Mouse (Mus musculus) cerebellum, adult 8-10 months (tissue): Measurements from ENCODE around the gene Xrcc5.

Source experiments
- DNase-seq: peaks from one replicate; pipeline ENCODE4 v3.0.0; 2022

Gene Xrcc5

DNA sequence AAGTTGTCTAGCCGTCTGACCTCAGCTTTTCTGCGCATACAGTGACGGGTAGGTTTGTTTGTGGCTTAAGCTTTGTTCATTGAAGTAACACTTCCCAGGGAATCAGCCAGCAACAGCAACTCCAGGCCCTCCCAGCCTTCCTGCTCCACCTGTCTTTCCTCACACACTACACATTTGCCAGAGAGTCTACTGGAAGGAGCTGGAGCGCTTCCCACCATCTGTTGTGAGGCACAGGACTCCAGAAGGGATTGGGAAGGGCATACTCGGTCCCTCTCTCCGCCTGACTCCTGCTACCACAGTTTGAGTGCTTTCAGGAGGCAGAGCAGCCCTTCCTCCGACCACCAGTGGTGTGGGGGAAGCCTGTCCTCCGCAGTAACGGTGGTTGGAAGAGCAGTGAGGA, 93.4 kb downstream of the Xrcc5 start:
- peak; percentile 86 for DNase-seq

DNA sequence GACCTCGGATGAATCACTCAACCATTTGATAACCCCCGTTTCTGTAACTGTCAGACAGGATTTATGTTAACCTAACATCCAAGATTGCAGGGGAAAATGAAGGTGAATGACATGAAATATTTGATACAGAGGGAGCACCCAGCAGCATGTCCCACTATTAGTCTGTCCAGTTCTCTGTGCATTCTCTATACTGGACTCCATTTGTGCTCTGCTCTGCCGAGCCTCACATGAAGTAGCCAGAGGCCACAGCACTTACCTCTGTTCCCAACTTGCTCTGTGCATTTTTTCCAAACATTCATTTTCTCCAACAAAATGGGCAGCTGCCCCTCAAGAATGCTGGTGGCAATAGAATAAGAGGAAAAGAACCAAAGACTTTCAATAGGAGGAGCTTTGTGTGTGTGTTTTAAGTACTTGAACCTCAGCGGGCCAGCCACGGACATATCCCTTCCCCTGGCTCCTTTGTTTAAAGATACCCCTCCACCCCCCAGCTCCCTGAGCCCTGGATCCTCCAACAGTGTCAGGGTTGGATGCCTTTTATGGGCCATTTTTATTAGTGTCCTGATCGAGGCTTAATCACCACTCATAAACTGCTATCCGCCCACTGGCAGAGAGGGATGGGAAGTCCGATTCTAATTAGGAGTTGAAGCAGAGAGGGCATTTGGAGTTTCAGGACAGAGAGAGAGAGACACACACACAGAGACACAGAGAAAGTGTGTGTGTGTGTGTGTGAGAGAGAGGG, 94.3 kb downstream of the Xrcc5 start:
- no peak for DNase-seq

DNA sequence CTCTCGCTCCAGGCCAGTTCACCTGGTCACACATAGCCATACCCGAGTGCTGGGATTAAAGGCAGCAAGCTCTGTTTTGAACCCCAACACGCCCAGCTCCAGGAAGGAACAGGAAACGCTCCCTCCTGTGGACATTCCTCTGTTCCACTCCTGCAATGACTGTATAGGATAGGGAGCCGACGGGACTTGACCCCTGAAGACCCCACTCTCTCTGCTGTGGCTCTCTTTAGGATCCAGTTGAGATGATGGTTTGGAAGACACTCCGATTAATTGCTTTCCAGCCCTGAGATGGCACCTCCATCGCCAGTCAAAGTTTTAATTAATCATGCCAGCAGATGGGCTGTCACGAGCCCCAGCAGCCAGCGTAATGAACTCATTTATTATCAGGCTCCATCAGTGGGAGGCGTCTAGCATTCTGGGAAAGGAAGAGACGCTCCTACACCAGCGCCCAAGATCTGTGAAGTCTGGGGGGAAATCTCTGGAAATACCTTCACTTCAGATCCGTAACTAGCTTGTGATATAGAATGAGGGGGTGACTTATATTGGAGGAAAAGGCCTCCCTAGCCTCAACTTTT, 99.4 kb downstream of the Xrcc5 start:
- DNase-seq: no peak

DNA sequence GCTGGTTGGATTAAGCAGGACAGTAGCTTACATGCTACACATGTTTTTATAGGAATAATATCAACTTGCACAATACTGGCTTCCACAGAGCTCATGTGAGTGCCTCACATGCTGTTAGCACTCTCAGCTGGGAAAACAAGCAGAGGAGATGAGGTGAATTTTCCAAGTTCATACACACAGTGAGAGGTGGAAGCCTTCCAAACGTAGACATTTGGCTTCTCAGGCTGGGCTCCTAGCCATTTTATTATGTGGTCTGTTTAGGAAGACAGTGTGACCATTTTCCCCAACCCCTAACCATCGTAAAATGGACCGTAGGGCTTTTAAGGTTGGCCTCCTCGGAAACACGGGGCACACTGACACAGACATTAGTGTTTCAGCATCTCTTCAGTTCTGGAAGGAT, 102.7 kb downstream of the Xrcc5 start:
- DNase-seq: peak; percentile 40

DNA sequence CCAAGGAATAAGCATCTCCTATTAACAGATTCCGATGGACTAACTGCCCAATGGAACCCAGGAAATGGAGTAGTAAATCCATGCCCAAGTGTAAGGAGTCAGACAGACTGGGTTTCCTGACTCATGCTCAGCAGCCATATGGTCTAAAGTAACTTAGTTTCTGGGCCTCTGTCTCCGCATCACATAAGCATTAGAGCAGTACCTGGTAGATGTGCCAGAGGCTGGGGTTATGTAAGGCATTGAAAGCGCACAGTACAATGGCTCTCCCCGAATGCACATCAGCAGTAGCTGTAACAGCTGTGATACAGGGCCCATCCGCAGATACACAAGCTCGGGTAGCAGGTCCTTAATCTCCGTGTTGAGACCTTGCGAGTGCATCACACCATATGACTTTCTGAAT, 103.9 kb downstream of the Xrcc5 start:
- no peak for DNase-seq

DNA sequence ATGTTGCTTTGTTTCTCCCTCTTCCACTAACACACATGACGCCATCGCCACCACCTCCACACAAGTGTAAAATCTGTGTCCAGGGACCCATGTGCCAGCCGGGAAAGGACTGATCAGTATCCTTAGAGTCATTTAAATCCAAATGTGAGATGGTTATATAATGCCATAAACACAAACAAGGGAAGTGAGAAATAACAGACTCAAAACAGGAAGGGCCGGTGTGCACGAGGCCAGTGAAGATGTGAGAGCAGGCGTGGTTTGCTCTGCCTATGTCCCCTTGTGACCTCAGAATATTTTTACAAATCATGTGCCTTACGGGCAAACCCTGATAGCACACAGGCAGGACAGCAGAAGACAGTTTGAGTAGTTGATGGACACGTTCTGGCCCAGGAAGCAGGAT, 106.0 kb downstream of the Xrcc5 start:
- DNase-seq: no peak

DNA sequence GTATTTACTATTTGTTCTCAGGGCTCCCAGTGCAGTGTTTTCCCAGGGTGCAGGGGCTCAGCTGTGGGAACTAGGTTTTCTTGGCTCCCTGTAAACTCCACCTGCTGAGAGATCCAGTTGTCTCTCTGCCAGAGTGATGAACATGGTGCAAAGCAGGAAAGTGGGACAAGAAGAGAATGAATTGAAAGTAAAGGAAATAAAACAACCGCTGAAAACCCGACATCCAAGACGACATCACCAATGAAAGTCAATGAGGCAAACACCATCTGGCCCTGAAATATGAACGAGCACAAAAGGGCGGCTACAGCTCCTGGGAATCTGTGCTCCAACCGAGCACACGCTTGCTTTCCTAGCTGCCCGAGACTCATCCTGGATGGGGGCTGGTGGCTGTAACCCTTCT, 106.9 kb downstream of the Xrcc5 start:
- DNase-seq: no peak

DNA sequence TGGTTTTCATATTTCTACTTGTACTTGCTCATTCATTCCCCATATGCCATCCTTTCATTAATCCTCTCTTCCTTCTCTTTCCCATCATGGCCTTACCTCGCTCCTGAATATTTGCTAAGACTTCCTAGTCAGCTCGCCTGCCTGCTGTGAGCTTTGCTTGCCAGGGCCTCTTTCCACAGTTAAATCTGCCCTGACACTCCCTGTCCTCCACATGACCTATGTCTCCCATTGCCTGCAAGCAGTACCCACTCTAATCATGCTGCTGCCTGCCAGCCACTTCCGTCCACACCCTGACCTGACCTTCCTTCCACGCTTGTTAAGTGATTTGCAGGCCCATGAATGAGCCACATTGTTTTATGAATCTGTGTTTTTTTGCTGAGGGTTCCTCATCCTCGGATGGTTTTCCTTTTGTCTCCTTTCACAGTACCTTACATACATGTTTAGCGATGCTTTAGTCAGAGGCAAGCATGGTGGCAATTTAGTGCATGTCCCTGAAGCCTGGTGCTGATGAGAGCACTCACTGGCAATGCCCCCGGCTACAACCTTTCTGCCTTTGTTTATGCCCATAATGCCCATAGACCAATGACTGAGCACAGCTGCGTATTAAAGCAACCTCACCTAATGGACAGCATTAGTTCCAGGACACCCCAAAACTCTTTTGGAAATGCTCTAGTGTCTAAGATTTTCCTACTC, 107.5 kb downstream of the Xrcc5 start:
- no peak for DNase-seq

DNA sequence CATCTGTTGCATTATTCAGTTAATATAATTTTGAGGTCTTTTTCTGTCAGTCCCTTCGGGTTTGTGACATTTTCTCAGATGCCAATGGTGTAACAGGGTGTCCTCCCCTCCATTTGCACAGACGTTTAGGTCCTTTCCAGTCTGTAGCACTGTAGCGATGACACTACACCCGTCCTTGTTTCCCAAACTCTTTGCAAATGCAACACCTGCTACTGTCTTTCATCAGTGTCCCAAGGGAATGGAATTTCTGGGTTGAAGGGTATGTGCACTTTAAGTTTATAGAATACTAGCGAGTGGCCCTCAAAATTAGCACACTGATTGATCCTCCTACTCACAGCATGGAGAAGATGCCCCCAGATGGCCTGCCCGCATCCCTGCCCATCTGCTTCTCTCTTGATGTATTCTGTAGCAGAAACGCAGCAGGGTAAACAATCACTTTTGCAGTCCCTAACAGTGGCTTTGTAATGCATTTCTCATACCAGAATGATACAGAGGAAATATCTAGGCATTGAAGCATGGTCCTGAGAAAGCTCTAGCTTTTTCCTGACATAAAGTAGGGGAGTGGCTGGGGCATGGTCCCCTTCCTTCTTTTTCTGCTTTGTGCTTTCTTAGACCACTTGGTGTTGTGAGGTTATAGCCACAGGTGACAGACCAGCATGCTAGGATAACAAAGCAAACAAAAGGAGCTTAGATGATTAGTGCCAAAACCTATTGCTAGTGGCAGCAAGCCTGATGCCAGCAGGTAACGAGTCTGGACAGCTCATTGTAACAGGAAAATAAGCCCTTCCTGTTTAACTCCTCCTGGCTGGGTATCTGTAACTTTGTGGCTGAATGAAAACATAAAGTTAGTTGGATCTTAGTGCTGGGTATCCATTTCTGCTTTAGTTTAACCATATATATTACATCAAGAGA, 111.8 kb downstream of the Xrcc5 start:
- no peak for DNase-seq

DNA sequence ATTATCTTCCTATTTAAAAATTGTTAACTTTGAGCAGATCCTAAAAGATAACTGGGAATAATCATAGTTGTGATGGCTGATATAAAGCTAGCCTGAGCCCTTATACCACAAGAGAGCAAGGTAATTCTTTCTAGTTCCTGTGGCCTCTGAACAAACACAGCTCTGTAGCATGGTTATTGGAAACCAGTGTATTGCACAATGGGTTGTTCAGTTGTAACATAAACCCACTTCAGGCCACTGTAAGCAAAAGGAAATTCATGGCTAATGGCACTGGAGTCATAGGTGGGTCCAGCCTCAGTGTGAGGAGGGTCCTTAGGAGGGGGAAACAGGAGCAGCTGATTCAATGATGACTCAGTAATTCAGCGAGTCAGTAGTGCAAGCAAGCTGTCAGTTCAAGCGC, 113.0 kb downstream of the Xrcc5 start:
- no peak for DNase-seq

DNA sequence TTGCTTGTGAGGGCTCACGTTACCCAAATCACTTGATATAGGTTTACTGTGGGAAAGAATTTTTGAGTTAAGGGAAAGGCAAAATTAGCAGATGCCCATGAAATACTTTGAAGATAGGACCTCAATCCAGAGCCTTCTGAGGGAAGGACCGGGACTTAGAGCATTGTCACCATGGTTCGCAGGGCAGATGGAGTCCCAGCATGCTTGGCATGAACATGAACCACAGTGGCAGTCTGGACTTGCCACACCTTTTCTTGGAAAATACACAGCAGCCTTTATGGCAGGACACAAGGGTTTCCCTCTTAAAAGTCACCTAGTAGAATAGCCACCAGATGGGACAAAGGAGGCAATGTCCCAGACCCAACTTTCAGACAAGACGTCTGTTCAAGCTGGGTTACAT, 114.9 kb downstream of the Xrcc5 start:
- DNase-seq: peak; percentile 75

DNA sequence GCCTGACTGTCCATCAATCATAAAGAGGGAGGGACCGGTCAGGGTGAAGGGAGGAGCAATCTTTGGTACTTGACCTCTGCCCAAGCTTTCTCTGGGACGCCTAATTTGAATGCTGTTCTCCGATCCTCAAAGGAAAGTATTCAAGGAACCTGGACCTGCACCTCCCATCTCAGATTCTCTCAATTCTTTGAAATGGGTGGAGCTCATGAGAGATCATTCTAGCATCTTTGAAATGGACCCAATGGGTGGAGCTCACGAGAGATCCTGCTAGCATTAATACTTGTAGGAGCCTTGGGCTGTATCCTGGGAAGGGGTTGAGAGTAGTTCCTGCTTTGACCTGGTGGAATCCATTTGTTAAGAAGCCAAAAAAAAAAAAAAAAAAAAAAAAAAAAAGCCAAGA, 119.2 kb downstream of the Xrcc5 start:
- DNase-seq: no peak

DNA sequence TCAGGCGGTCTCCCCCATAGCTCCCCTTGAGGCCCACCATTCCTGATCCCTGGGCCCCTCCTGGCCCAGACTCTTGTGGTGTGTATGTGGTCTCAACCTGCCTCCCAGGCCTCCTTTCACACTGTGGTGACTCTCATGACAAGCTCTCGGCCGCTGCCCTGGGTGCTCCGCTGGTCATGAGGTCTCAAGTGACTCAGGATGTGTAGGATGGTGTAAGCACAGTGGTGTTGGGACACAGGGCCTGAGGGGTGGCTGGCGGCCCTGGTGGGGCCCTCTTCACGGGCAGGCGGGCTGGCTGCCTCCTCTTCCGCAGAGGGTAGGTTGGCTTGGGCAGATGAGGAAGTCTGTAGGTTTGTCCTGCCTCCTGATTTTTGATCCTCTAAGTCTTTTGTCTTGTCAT, 121.3 kb downstream of the Xrcc5 start:
- DNase-seq: no peak

DNA sequence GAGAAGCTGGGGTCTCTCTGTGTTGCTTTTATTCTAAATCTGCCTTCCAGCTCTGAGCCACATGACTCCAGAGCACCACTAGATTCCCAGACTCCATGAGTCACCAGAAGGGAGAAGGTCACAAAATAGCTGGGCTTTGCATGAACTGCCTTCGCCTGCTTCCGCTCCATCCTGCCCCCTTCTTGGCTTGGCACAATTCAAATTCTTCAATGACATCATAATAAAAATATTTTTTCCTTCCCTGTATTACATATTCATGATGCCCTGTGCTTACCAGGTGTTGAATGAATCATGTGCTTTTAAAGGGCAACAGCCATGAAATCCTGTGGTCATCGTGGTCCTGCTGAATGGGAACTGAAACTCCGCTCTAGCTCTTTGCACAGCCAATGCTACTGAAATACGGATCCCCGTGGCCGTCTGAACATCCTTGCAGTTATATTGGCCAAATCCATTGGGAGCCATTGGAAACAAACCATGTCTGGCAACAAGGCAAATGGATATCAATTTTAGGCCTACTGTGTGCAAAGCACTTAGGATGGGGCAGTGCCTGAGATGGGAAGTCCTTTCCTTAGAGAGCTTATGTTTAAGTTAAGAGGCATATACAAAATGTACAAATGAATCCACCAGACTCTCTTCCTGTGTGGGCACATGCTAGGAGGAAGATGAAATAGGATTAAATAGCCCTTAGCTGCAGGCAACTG, 122.0 kb downstream of the Xrcc5 start:
- DNase-seq: no peak

DNA sequence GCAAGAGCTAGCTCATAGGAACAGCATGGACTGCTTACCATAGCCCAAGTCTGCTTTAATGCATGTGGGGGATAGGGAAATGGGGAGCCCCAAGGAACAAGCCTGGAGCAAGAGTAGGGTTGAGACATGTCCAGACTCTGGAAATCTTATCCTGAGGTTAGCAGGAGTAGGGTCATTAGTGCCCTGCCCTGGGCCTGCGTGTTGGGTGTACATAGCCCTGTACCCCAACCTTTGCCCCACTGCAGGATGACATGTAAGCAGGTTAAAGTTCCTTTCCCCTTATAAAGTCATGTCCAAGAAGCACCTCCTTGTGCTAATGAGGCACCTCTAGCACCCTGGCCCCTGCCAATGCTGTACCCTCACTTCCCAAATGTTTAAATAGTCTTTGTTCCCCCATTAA, 125.4 kb downstream of the Xrcc5 start:
- no peak for DNase-seq

DNA sequence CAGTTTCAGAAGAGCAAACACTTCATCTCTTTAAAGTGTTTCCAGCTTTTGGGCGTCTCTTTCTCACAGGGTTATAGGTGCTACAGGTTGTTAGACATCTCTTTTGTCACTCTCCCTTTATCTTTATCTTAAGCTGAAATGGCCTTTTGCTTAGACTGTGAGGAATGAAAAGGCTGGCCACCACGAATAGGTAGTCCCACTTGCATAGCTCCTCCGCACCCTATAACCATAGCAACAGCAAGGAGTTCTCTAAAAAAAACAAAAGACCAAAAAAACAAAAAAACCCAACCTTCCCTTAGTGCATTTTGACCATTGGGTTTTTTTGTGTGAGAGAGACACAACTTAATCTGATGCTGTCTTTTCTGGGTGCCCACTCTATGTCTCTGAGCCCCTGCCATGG, 127.3 kb downstream of the Xrcc5 start:
- DNase-seq: no peak

DNA sequence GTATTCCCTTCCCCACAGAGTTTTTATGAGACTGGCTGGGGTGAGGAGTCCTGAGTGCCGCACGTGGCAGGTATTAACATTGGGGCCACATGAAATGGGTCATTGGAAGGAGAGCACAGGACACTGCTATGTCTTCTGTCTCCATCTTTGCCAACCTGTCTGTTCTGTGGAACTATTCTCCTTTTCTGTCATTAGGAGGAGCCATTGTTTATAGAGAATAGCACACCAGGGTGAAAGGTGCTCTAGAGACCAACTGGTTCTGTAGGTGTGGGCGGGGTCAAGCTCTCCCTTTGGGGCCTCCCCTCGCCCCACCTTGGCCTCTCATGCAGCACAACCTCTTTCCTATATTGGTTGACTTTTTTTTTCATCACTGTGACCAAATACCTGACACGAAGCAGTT, 129.7 kb downstream of the Xrcc5 start:
- no peak for DNase-seq

DNA sequence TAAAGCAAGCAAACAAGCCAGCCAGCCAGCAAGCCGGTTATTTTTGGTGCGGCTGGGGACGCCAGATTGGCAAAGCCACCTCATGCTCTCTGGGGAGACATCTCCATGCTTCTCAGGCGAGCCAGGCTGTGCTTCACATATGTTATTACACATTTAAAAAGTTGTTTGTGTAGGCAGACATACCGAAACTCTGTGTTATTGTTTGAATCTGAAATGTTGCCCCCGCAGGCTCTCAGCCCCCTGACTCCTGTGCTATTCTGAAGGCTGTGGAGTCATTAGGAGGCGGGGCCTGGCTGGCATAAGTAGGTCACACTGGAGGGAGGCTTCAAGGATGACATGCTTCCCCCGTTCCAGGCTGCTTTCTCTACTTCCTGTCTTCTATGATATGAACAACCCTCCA, 131.9 kb downstream of the Xrcc5 start:
- peak; percentile 42 for DNase-seq

DNA sequence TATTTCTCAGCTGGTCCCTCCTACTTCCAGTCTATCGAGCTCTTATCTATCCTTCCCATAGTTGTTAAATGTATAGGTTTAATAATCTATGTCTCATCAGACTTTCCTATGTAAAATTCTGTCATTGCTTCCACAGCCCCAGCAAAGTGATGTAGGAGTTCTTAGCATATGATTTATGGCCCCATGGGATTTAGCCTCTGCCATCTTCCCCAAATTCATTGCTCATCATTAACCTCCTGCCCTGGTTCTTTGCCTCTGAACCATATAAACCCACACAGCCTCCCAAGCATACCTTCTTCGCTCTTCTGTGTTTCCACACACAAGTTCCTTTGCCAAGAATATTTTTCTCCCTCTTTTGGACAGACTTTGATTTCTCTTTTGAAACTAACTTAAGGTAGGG, 135.5 kb downstream of the Xrcc5 start:
- no peak for DNase-seq
